Mouse (Mus musculus): Measurements from ENCODE around the gene Dmrtb1. TPM values are rescaled to one million over a fixed set of nuclear protein-coding genes. Genes with fewer than 3 reads are reported as not detected.
A peak's percentile ranks its signal among the peaks of the same experiment; 100 is the strongest.

Dmrtb1 gene
- polyA plus RNA-seq, 1 experiment from 2014 or later: 35.7 TPM

- H3K4me2 ChIP-seq (ENCODE audit: low read length): no peak overlapping the region
- no peaks in the 10 kb centered on the region for H3K4me1 ChIP-seq (ENCODE audit: control insufficient read depth, insufficient read depth, low read length)
- no peak for ATAC-seq (ENCODE audit: low FRiP score, low TSS enrichment)
- WGBS: 74% methylated on average over 4 of the region's 4 CpGs
- H3K27me3 ChIP-seq (ENCODE audit: control insufficient read depth, insufficient read depth, low read length): no peaks in the 10 kb centered on the region
- H3K4me3 ChIP-seq (replicated peaks; ENCODE audit: low read depth, low read length): no peak overlapping the region
- no peaks in the 10 kb centered on the region for H3K36me3 ChIP-seq (ENCODE audit: control insufficient read depth, insufficient read depth, low read length)
- DNase-seq: no peak
- no peak overlapping the region for H3K27ac ChIP-seq (replicated peaks; ENCODE audit: low read depth, low read length)
- H3K9ac ChIP-seq (replicated peaks; ENCODE audit: low read length): no peak overlapping the region
- no peaks in the 10 kb centered on the region for H3K9me3 ChIP-seq (ENCODE audit: control insufficient read depth, low read length)
These were observed 42.4 kb downstream of the Dmrtb1 start for GRCm38 (mm10) chr4:107641624-107642023.

DNA sequence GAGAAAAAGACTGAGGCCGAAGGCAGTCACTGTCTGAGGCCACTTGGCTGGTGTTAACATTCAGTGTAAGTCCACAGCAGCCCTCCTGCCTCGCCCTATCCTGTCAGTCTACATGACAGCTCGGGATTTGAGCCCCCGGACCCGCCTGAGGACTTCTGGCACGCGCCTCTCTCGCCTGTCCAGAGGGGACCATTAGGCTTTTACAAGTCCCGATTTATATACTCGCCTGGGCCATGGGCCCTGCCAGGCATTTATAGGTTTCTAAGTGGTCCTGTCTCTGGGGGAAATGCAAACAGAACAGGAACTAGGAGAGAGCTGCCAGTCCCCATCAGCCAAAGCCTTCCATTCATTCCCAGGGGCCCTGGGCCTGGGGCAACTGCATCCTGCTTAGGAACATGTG, 45.7 kb downstream of the Dmrtb1 start:
- Histone ChIP-seq H3K4me1 (ENCODE audit: control insufficient read depth, insufficient read depth, low read length) (0 out of 2 replicates have a peak, but pooled peaks cover 3% of the 10 kb centered on the region), H3K9ac (replicated peaks; ENCODE audit: low read length) (no peak overlapping the region), H3K27ac (replicated peaks; ENCODE audit: low read depth, low read length) (no peak overlapping the region), H3K27me3 (ENCODE audit: control insufficient read depth, insufficient read depth, low read length) (no peaks in the 10 kb centered on the region), H3K9me3 (ENCODE audit: control insufficient read depth, low read length) (no peaks in the 10 kb centered on the region), H3K4me2 (ENCODE audit: low read length) (no peak overlapping the region), H3K4me3 (replicated peaks; ENCODE audit: low read depth, low read length) (no peak overlapping the region), H3K36me3 (ENCODE audit: control insufficient read depth, insufficient read depth, low read length) (no peaks in the 10 kb centered on the region)
- WGBS: 53% methylated on average over 10 of the region's 10 CpGs
- no peak for ATAC-seq (ENCODE audit: low FRiP score, low TSS enrichment)
- peak; percentile 59 for DNase-seq

DNA sequence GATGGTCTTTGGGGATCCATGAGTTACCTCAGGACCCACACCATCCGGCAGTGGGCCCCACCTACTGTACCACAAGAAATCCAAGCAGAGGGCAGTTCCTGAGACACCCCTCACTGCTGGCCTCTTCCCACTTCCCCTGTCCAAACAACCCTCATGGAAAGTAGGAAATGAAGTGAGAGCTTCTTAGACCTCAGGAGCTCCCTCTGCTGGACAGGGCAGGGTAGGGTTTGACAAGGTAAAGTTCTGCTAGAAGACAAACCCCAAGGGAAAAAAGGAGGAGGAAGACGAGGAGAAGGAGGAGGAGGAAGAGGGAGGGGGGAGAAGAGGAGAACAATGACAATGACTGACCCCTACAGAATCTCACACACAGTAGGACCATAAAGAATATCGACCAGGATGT, 46.4 kb downstream of the Dmrtb1 start:
- DNase-seq: no peak
- H3K4me2 ChIP-seq (ENCODE audit: low read length): no peak overlapping the region
- H3K4me1 ChIP-seq (ENCODE audit: control insufficient read depth, insufficient read depth, low read length): 0 out of 2 replicates have a peak, but pooled peaks cover 3% of the 10 kb centered on the region
- H3K27ac ChIP-seq (replicated peaks; ENCODE audit: low read depth, low read length): no peak overlapping the region
- no peaks in the 10 kb centered on the region for H3K36me3 ChIP-seq (ENCODE audit: control insufficient read depth, insufficient read depth, low read length)
- H3K9ac ChIP-seq (replicated peaks; ENCODE audit: low read length): no peak overlapping the region
- no peak overlapping the region for H3K4me3 ChIP-seq (replicated peaks; ENCODE audit: low read depth, low read length)
- no peaks in the 10 kb centered on the region for H3K9me3 ChIP-seq (ENCODE audit: control insufficient read depth, low read length)
- ATAC-seq (ENCODE audit: low FRiP score, low TSS enrichment): no peak
- H3K27me3 ChIP-seq (ENCODE audit: control insufficient read depth, insufficient read depth, low read length): no peaks in the 10 kb centered on the region
- 65% methylated on average over 3 of the region's 3 CpGs for WGBS

GRCm38 (mm10) chr4:107636099-107636498, 47.9 kb downstream of the Dmrtb1 start:
- Histone ChIP-seq H3K4me2 (ENCODE audit: low read length) (no peak overlapping the region), H3K27me3 (ENCODE audit: control insufficient read depth, insufficient read depth, low read length) (no peaks in the 10 kb centered on the region), H3K36me3 (ENCODE audit: control insufficient read depth, insufficient read depth, low read length) (no peaks in the 10 kb centered on the region), H3K9me3 (ENCODE audit: control insufficient read depth, low read length) (no peaks in the 10 kb centered on the region), H3K9ac (replicated peaks; ENCODE audit: low read length) (no peak overlapping the region), H3K4me3 (replicated peaks; ENCODE audit: low read depth, low read length) (no peak overlapping the region), H3K4me1 (ENCODE audit: control insufficient read depth, insufficient read depth, low read length) (0 out of 2 replicates have a peak, but pooled peaks cover 3% of the 10 kb centered on the region), H3K27ac (replicated peaks; ENCODE audit: low read depth, low read length) (no peak overlapping the region)
- WGBS: 74% methylated on average over 6 of the region's 6 CpGs
- DNase-seq: no peak
- ATAC-seq (ENCODE audit: low FRiP score, low TSS enrichment): no peak

GRCm38 (mm10) chr4:107634631-107635030, 49.4 kb downstream of the Dmrtb1 start:
- H3K4me1 ChIP-seq (ENCODE audit: control insufficient read depth, insufficient read depth, low read length): 0 out of 2 replicates have a peak, but pooled peaks cover 3% of the 10 kb centered on the region
- WGBS: 76% methylated on average over 6 of the region's 6 CpGs
- no peak overlapping the region for H3K4me3 ChIP-seq (replicated peaks; ENCODE audit: low read depth, low read length)
- no peak overlapping the region for H3K9ac ChIP-seq (replicated peaks; ENCODE audit: low read length)
- no peaks in the 10 kb centered on the region for H3K36me3 ChIP-seq (ENCODE audit: control insufficient read depth, insufficient read depth, low read length)
- DNase-seq: no peak
- no peak overlapping the region for H3K4me2 ChIP-seq (ENCODE audit: low read length)
- H3K27ac ChIP-seq (replicated peaks; ENCODE audit: low read depth, low read length): no peak overlapping the region
- no peak for ATAC-seq (ENCODE audit: low FRiP score, low TSS enrichment)
- H3K9me3 ChIP-seq (ENCODE audit: control insufficient read depth, low read length): no peaks in the 10 kb centered on the region
- H3K27me3 ChIP-seq (ENCODE audit: control insufficient read depth, insufficient read depth, low read length): no peaks in the 10 kb centered on the region

- Histone ChIP-seq H3K27me3 (ENCODE audit: control insufficient read depth, insufficient read depth, low read length) (no peaks in the 10 kb centered on the region), H3K4me3 (replicated peaks; ENCODE audit: low read depth, low read length) (no peak overlapping the region), H3K36me3 (ENCODE audit: control insufficient read depth, insufficient read depth, low read length) (no peaks in the 10 kb centered on the region), H3K4me2 (ENCODE audit: low read length) (no peak overlapping the region), H3K9me3 (ENCODE audit: control insufficient read depth, low read length) (no peaks in the 10 kb centered on the region), H3K9ac (replicated peaks; ENCODE audit: low read length) (no peak overlapping the region), H3K4me1 (ENCODE audit: control insufficient read depth, insufficient read depth, low read length) (0 out of 2 replicates have a peak, but pooled peaks cover 4% of the 10 kb centered on the region), H3K27ac (replicated peaks; ENCODE audit: low read depth, low read length) (no peak overlapping the region)
- WGBS: 71% methylated on average over 17 of the region's 17 CpGs
- no peak for ATAC-seq (ENCODE audit: low FRiP score, low TSS enrichment)
- no peak for DNase-seq
These were observed 55.1 kb downstream of the Dmrtb1 start for GRCm38 (mm10) chr4:107628921-107629411.

DNA sequence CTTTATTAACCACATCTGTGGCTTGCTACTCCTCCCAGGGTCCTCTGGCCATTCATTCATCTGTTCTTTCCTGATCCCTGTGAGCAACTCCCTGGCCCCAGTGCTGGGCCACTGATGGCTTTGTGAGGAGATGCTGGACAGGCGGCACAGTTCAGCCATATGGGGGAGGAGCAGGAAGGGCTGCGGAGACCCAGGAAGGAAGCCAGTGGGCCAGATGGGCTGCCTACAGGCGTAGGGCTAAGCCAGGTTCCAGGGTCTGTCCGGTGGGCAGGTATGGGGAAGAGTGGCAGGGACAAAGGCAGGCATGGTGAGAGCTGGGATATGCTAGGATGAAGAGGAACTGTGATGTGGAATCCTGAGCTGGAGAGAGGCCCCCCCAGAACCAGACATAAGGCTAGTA, 55.8 kb downstream of the Dmrtb1 start:
- no peak overlapping the region for H3K4me2 ChIP-seq (ENCODE audit: low read length)
- ATAC-seq (ENCODE audit: low FRiP score, low TSS enrichment) (no peak), DNase-seq (no peak)
- H3K36me3 ChIP-seq (ENCODE audit: control insufficient read depth, insufficient read depth, low read length): no peaks in the 10 kb centered on the region
- no peaks in the 10 kb centered on the region for H3K27me3 ChIP-seq (ENCODE audit: control insufficient read depth, insufficient read depth, low read length)
- H3K9ac ChIP-seq (replicated peaks; ENCODE audit: low read length): no peak overlapping the region
- 0 out of 2 replicates have a peak, but pooled peaks cover 4% of the 10 kb centered on the region for H3K4me1 ChIP-seq (ENCODE audit: control insufficient read depth, insufficient read depth, low read length)
- H3K27ac ChIP-seq (replicated peaks; ENCODE audit: low read depth, low read length): no peak overlapping the region
- WGBS: 85% methylated on average over 4 of the region's 4 CpGs
- H3K4me3 ChIP-seq (replicated peaks; ENCODE audit: low read depth, low read length): no peak overlapping the region
- no peaks in the 10 kb centered on the region for H3K9me3 ChIP-seq (ENCODE audit: control insufficient read depth, low read length)

Small RNAs within 50 kb of the gene (microRNA-seq; reads per million reads assigned to microRNA genes)
- not detected for gene Gm25123

Other genes with a start within 250 kb of the Dmrtb1 start
- 1.6 TPM in 2 replicates for gene Glis1, start 249.6 kb downstream of the Dmrtb1 start, polyA plus RNA-seq (2014; fragmentation: Nextera tagmentation; extraction: Ambion mirVana)
- gene Lrp8, start 118.0 kb upstream of the Dmrtb1 start, polyA plus RNA-seq (2014; fragmentation: Nextera tagmentation; extraction: Ambion mirVana): 54.3 and 58.1 TPM in 2 replicates
- gene Magoh, start 195.5 kb upstream of the Dmrtb1 start, polyA plus RNA-seq (2014; fragmentation: Nextera tagmentation; extraction: Ambion mirVana): 130 and 136 TPM in 2 replicates
- gene 0610037L13Rik, start 205.6 kb upstream of the Dmrtb1 start, polyA plus RNA-seq (2014; fragmentation: Nextera tagmentation; extraction: Ambion mirVana): 96.6 and 103 TPM in 2 replicates
- 11.2 and 17.5 TPM in 2 replicates for gene Cpt2, start 239.4 kb upstream of the Dmrtb1 start, polyA plus RNA-seq (2014; fragmentation: Nextera tagmentation; extraction: Ambion mirVana)